Mouse (Mus musculus): Measurements from ENCODE around the gene Sepsecs.
"Not testable (repeated sequence)": the region's sequence is repeated elsewhere in the genome, so short reads cannot be mapped to it uniquely, and the experiment has no call there.

The Sepsecs gene

DNA sequence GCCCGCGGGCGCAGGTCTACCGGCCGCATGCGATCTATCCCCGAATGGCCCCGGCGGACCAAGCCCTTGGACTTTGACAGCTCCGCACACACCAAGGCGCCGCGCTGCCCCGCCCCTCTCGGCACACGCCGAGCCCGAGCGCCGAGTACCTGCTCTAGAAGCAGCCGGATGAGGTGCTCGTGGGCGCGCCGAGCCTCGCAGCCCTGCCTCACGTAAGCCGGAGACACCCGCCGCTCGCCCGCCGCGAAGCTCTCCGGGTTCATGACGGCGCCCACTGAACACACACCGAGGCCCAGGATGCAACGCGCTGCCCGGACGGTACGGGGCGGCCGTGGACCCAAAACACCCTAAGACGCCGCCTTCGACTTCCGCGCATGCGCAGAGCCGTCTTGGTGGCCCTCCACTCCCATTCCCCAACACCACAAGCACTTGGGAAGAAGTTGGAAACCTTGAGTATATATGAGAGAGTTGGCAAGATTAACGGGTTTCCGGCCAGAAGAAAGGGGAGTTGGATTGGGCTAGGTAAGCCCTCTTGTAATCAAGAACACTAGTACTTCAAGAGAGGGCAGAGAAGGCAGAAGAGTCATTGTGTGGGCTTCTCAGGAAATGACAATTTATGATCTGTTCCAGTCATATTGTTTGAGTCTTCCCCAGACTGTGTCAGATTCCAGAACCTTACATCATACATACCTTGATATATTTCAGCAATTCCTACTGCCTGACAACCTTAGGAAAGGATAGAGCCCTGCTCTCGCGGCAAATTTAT lies at the start of gene Sepsecs:
TSS of gene Sepsecs (minus strand) at position 283 of the 766 bp plus-strand sequence.
- DNase-seq (ENCODE audit: low spot score): peak; percentile 92

DNA sequence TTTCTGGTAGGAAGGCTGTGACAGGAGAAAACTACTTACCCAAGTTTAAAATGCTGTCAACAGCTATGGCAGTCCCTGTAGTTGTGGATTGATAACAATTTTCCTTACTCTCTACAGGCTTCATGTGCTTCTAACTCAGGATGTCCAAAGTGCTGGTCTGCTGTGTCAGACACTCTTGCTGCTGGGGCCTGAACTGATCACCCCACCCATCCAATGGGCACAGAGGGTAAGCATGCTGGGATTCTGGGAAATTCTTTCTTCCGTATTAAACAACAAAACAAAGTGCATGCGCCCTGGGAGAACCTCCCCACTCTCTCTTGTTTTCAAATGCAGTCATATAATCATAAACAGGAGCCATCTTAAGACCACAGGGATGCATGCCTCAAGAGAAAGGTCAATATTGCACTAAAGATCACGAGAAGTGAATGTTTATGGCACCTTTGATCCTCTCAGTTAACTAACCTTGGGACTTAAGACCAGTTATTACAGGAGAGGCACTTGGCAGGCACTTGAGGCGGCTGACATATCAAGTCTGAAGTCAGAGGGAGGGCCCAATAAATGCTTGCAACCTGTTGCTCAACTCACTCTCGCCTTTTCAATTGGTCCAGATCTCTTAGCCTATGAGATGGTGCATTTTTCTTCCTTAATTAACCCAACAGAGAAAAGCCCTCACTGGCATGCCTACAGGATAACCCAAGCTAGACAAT lies 47.4 kb upstream of the Sepsecs start:
- peak; percentile 69 for DNase-seq (ENCODE audit: low spot score)

- DNase-seq (ENCODE audit: low spot score): no peak
Observed at GRCm38 (mm10) chr5:52712704-52713103, 43.2 kb upstream of the Sepsecs start.

DNA sequence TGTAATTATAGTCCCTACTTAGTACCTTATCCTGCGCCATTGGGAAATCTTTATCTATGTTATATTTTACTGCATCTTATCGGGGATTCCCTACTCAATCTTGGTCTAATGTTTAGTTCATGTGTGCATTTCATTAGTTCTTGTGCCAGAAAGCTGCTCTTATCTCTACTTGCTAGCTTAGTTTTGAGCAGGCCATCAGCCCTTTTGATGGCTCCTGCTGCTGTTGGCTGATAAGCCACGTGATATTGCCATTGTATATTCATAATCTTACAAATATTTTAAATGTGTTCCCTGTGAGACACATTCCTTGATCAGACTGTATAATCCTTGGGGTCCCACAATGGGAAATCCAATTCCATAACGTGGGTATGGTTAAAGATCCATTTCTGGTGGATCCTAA lies 35.1 kb upstream of the Sepsecs start:
- DNase-seq (ENCODE audit: low spot score): no peak

GRCm38 (mm10) chr5:52697882-52698440 lies 28.5 kb upstream of the Sepsecs start:
- not testable (repeated sequence) for DNase-seq (ENCODE audit: low spot score)

- no peak for DNase-seq (ENCODE audit: low spot score)
Observed at GRCm38 (mm10) chr5:52697291-52697690, 27.8 kb upstream of the Sepsecs start.

DNA sequence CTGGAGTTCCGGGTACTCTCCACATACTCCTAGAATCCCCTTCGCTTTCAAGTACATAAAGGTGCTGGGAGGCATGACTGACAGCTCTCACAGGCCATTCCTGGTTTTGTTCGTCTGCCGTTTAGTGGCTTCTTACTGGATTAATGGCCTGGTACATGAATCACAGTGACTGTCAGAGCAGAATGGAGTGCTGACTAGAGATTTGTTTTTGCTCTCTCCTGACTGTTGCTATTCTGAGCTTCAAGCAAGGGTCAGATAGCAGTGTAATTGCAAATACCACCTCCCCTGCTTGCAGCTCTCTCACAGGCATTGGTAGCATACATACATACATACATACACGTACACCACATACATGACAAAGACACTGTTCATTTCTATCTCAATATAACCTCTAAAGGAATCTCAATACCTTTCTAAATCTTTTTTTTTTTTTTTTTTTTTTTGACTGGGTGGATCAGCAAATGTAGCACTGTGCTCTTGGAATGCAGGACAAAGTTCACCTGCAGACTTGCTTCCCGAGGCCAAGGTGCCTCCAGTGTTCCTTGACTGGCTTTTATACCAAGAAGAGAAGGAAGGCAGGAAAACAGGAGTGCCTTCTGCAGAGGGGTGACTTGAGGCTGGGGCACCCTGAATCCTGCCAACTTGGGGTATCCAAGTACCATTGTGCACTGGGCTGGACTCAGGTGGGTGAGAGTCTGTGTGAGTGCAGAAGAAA lies 18.4 kb upstream of the Sepsecs start:
- DNase-seq (ENCODE audit: low spot score): no peak

- no peak for DNase-seq (ENCODE audit: low spot score)
Observed at GRCm38 (mm10) chr5:52681111-52681510, 11.6 kb upstream of the Sepsecs start.

- no peak for DNase-seq (ENCODE audit: low spot score)
Observed at GRCm38 (mm10) chr5:52680191-52680590, 10.7 kb upstream of the Sepsecs start.

DNA sequence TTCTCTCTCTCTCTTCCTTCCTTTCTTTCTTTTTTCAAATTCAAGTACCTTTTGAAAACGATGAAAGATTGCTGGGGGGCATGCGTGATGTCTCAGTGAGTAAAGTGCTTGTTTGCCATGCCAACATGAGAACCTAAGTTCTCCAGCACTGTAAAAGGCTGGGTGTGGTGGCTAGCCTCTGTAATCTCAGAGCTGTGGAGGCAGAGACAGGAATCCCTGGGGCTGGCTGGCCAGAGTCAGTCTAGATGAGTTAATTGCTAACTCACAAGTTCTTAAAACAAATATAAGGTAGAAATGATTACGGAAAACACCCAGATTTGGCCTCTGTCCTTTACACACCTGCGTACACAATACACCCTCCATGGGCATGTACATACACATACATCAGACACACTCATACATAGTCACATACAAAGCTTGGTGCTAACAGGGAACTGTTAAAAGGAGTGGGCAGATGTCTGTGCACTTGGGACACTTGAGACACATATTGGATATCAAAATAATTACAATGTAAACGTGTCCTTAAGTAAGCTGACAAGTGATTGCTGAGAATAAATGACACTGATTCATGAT lies 9.1 kb upstream of the Sepsecs start:
- DNase-seq (ENCODE audit: low spot score): no peak

- no peak for DNase-seq (ENCODE audit: low spot score)
Observed at GRCm38 (mm10) chr5:52677126-52677525, 7.6 kb upstream of the Sepsecs start.

DNA sequence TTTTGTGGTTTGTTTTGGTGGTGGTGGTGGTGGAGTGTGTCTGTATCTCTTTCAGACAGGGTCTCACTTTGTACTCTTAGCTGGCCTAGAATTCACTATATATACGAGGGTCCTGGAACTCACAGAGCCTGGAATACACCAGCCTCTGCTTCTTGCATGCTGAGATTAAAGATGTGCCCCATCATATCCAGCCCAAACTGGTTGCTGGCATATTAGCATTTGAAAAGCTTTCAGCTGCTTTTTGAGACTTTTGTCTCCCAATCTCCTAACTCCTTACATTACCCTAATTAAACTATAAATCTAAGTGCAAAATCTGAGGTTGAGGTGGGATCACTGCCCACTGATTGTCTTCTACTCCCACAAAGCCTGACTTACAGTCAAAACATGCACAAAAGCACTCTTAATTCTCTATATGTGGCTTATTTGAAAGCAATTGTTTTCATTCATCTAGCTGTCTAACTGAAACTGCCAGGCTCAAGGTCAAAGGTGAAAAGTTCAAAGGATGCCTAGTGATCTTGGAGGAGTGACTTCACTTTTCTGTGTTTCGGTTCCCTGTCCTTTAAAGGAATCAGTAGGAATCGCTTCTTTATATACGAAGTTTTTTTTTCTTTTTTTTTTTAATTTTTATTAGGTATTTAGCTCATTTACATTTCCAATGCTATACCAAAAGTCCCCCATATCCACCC lies 5.0 kb upstream of the Sepsecs start:
- DNase-seq (ENCODE audit: low spot score): no peak

GRCm38 (mm10) chr5:52673341-52673740 lies 3.8 kb upstream of the Sepsecs start:
- DNase-seq (ENCODE audit: low spot score): no peak

DNA sequence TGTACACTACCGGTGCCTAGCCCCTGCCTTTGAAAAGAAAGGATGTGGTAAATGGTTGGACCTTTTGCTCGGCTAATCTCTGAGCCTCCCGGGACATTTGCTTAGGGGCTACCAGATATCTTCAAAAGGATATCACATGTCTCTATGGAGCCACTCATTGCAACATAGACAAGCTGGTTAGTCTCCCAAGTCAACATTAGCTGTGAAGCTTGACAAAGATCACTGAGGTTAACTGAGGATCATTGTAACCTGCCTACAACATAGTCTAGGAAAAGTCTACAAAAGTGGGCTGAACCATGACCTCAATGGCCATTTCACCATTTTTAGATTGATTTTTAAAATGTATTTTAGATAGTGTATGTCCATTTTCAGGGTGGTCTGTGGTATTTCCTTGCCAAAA lies 1.2 kb upstream of the Sepsecs start:
- DNase-seq (ENCODE audit: low spot score): no peak

DNA sequence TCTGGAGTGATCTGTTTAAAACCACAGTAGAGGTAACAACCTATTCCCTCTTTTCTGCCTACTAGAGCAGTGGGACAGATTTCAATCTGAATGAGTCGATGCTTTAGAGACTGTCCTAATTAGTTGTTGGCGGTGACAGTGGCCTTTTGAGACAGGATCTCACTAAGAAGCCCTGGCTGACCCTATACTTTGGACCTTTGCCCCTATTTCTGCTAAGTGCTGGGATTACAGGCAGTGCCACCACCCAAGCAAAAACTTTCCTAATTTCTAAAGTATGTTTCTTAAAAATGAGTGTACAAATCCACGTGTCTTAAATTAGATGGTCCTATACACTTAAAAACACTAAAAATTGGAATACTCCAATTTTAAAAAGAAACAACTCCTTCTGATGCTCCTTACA lies 2.7 kb downstream of the Sepsecs start:
- DNase-seq (ENCODE audit: low spot score): no peak

GRCm38 (mm10) chr5:52657957-52658356 lies 11.6 kb downstream of the Sepsecs start:
- no peak for DNase-seq (ENCODE audit: low spot score)

- no peak for DNase-seq (ENCODE audit: low spot score)
Observed at GRCm38 (mm10) chr5:52657336-52657735, 12.2 kb downstream of the Sepsecs start.

DNA sequence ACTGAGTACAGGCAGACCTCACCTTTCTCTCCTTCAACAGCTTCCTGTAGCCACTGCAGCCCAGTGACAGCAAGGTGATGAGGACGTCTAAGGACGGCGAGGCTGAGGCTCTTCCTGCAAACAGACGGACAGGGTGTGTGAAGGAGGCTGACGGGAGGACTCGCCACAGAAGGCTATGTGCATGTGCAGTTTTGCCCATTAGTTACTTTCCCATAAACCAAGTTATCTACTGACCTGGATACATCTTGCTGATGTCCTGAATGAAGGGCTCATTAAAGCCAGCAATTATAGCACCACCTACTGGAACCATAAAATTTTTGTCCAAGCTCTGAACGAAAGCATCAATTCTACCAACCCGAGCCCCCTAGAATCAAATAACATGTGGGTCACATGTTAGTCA lies 13.5 kb downstream of the Sepsecs start:
- DNase-seq (ENCODE audit: low spot score): no peak

- no peak for DNase-seq (ENCODE audit: low spot score)
Observed at GRCm38 (mm10) chr5:52654961-52655360, 14.5 kb downstream of the Sepsecs start.

GRCm38 (mm10) chr5:52652606-52653005 lies 16.9 kb downstream of the Sepsecs start:
- no peak for DNase-seq (ENCODE audit: low spot score)

DNA sequence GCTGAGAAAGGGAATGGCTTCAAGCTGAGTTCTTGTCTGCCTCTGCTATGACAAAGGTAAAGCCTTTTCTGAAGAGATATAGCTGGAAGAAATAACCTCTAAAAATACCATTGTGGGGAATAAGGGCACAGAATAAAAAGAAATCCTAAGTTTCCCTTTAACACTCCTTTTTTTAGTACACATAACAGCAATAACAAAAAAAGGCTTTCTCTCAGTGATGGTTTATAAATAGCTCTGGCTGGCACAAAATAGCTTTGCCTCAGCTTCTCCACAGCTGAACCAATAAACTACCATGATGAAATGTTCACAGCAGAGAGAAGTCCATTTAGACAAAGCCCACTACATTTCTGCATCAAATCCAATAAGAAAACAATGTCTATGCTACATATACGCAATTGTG lies 17.4 kb downstream of the Sepsecs start:
- DNase-seq (ENCODE audit: low spot score): no peak

Data from lung, postnatal 25 days (tissue).